8 mouse cellular contexts compared by ENCODE assay signal in genomic region chr6:108531324-108532311, GRCm38 (mm10).
A peak's percentile ranks its signal among the peaks of the same experiment; 100 is the strongest.
DNase-seq lines count a peak whose midpoint lies in the region; ATAC-seq and TF ChIP-seq lines count a peak whose summit lies in the region.

No protein-coding gene starts in this region.

- no peaks in the 10 kb centered on the region for H3K79me2 ChIP-seq in liver, adult 2 months (ENCODE audit: control insufficient read depth, insufficient read depth, low read length)

- no peak overlapping the region for H3K27ac ChIP-seq in hindbrain, embryonic 11.5 days (ENCODE audit: low read depth, low read length)
- peak overlapping the region; percentile 54 for H3K27ac ChIP-seq in liver, adult 2 months (replicated peaks; ENCODE audit: insufficient read depth, low read depth, low read length)
- H3K27ac ChIP-seq in midbrain, embryonic 16.5 days (ENCODE audit: low read length): no peak overlapping the region

- 0 out of 2 replicates have a peak, but pooled peaks cover 4% of the 10 kb centered on the region for H3K4me1 ChIP-seq in hindbrain, embryonic 11.5 days (replicated peaks; ENCODE audit: control insufficient read depth, insufficient read depth, low read length)
- H3K4me1 ChIP-seq in liver, adult 2 months (ENCODE audit: control insufficient read depth, insufficient read depth, low read length): peaks cover 12% of the 10 kb centered on the region
- H3K4me1 ChIP-seq in midbrain, embryonic 16.5 days (ENCODE audit: control insufficient read depth, insufficient read depth, low read length): peaks cover 10% of the 10 kb centered on the region; the same call in 1 of the 2 replicates

- no peaks in the 10 kb centered on the region for H3K36me3 ChIP-seq in hindbrain, embryonic 11.5 days (ENCODE audit: control insufficient read depth, insufficient read depth, low read length)
- peaks cover 2% of the 10 kb centered on the region; the same call in 1 of the 2 replicates for H3K36me3 ChIP-seq in liver, adult 2 months (ENCODE audit: control insufficient read depth, insufficient read depth, low read length)
- no peaks in the 10 kb centered on the region for H3K36me3 ChIP-seq in midbrain, embryonic 16.5 days (ENCODE audit: control insufficient read depth, insufficient read depth, low read length)

- TF ChIP-seq CTCF in liver, adult 2 months (IDR thresholded peaks at IDR 0.05; ENCODE audit: low read depth, low read length): no peak

- H3K4me3 ChIP-seq in hindbrain, embryonic 11.5 days (ENCODE audit: low read depth, low read length): no peak overlapping the region
- no peak overlapping the region for H3K4me3 ChIP-seq in liver, adult 2 months (ENCODE audit: insufficient read depth, low read depth, low read length)
- H3K4me3 ChIP-seq in midbrain, embryonic 16.5 days (ENCODE audit: low read depth, low read length): no peak overlapping the region

- no peak overlapping the region for H3K9ac ChIP-seq in hindbrain, embryonic 11.5 days (ENCODE audit: low read depth, low read length)
- H3K9ac ChIP-seq in liver, adult 2 months (ENCODE audit: low read depth, low read length): no peak overlapping the region
- peak overlapping the region; percentile 12; the same call in 1 of the 2 replicates for H3K9ac ChIP-seq in midbrain, embryonic 16.5 days (ENCODE audit: low read depth, low read length)

- H3K9me3 ChIP-seq in hindbrain, embryonic 11.5 days (ENCODE audit: control insufficient read depth, low read length): no peaks in the 10 kb centered on the region
- no peaks in the 10 kb centered on the region for H3K9me3 ChIP-seq in midbrain, embryonic 16.5 days (replicated peaks; ENCODE audit: control insufficient read depth, low read length, poor library complexity, severe bottlenecking)

- peak; percentile 80 for ATAC-seq in hindbrain, embryonic 11.5 days (ENCODE audit: low FRiP score)
- ATAC-seq in midbrain, embryonic 16.5 days: peak; percentile 49

- DNase-seq in gastrocnemius, adult 18-20 months (ENCODE audit: low spot score): peak; percentile 53
- DNase-seq in gastrocnemius, postnatal 36 days: no peak
- DNase-seq in c-Kit-positive CD71-positive TER-119-positive erythroid progenitor cells, embryonic 14.5 days (ENCODE audit: low spot score): peak; percentile 60
- DNase-seq in hindbrain, embryonic 11.5 days (ENCODE audit: low spot score): no peak
- no peak for DNase-seq in liver, adult 2 months (ENCODE audit: extremely low read depth, low read depth, low spot score)
- DNase-seq in yolk sac, embryonic 10.5 days (ENCODE audit: low spot score): peak; percentile 78
- no peak for DNase-seq in frontal cortex, adult 2 months (ENCODE audit: extremely low spot score in 1 of 2, low spot score in 1 of 2)

- intact Hi-C loops in gastrocnemius, postnatal 36 days (cut with DNase I): loop anchor here (1.0 to 5.0 kb wide), 4 partner anchors 41 to 129 kb away; partner anchors contain the start of gene Bhlhe40

- no peak overlapping the region for H3K4me2 ChIP-seq in hindbrain, embryonic 11.5 days (replicated peaks; ENCODE audit: low read depth, low read length)
- no peak overlapping the region for H3K4me2 ChIP-seq in midbrain, embryonic 16.5 days (ENCODE audit: low read length)

- no peaks in the 10 kb centered on the region for H3K27me3 ChIP-seq in hindbrain, embryonic 11.5 days (ENCODE audit: control insufficient read depth, insufficient read depth, low read length)
- no peaks in the 10 kb centered on the region for H3K27me3 ChIP-seq in liver, adult 2 months (ENCODE audit: control insufficient read depth, insufficient read depth, low read length)
- no peaks in the 10 kb centered on the region for H3K27me3 ChIP-seq in midbrain, embryonic 16.5 days (ENCODE audit: control insufficient read depth, insufficient read depth, low read depth, low read length)

- TF ChIP-seq POLR2A in liver, adult 2 months (IDR thresholded peaks at IDR 0.05; ENCODE audit: extremely low read depth, insufficient read depth, low read length): no peak

- WGBS in hindbrain, embryonic 11.5 days: 34% methylated on average over 12 of the region's 12 CpGs
- 60% methylated on average over 12 of the region's 12 CpGs for WGBS in liver, adult 2 months
- WGBS in midbrain, embryonic 16.5 days: 30% methylated on average over 12 of the region's 12 CpGs

Comparison
In these comparisons a context has a peak if more than half of its experiments do, and no peak if none do; other contexts are left out.
1. DNase-seq: peak in gastrocnemius, adult 18-20 months (single experiment), c-Kit-positive CD71-positive TER-119-positive erythroid progenitor cells, embryonic 14.5 days (single experiment) and yolk sac, embryonic 10.5 days (single experiment); none in gastrocnemius, postnatal 36 days (0 of 2), hindbrain, embryonic 11.5 days (single experiment), liver, adult 2 months (single experiment) and frontal cortex, adult 2 months (0 of 2).